Mouse (Mus musculus) CH12F3 (cell line): ENCODE data around the gene Mycn.

Experiments used
- in situ Hi-C: fragments of 300-500 bp; cut with MboI; formaldehyde crosslinking; loops from 2 replicates; pipeline ENCODE4 v1.14.3; 2020; ENCODE audit warnings: low sequenced_read_pairs

Gene Mycn

DNA sequence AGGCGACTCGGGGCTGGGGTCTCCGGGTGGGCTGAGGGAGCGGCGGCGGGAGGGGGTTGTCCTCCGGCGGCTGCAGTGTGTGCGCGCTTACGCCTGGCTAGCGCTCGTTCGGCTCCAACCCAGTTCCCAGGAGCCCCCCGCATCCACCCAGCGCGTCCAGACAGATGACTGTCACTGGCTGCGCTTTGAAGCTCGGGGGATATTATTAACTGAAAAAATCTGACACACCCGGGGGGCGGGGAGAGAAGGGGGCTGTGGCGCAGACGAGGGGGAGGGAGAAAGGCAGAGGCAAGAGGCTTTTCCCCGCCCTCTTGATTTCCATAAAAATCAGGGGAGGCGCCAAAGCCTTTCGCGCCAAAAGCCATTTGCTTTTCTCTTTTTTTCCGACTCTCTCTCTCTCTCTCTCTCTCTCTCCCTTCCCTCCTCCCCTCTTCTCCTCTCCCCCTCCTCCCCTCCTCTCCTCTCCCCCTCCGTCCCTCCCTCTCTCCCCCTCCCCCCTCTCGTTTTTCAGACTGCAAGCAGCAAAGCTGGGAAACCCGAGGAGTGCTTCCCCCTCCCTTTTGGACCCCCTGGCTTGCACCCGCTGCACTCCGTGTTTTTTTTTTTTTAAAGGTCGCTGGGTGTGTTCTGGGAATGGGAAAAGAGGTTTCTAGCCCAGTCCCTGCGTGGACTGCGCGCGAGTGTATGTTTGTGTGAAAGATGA is at the start of gene Mycn:
TSS of gene Mycn (minus strand) at position 254 of the 703 bp plus-strand sequence.
- in situ Hi-C loops: no loop called here

DNA sequence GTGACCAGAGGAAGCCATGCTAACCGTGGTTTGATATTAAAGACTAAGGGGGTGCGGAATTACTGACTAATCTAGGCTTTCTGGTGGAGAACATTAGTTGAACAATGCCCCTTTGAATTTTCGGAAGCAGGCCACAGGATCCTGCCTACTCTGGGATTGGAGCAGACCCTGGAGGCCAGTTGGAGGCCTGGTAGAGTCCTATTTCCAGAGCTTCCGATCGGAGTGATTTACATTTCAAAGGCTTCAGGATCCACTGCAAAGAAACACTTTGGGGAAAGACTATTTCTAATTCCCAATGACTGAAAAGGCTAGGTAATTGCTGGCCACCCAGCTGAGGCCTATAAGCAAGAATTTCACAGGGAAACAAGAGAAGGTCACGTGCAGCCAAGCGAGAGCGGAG is 45.7 kb upstream of the Mycn start:
- in situ Hi-C loops: no loop called here

DNA sequence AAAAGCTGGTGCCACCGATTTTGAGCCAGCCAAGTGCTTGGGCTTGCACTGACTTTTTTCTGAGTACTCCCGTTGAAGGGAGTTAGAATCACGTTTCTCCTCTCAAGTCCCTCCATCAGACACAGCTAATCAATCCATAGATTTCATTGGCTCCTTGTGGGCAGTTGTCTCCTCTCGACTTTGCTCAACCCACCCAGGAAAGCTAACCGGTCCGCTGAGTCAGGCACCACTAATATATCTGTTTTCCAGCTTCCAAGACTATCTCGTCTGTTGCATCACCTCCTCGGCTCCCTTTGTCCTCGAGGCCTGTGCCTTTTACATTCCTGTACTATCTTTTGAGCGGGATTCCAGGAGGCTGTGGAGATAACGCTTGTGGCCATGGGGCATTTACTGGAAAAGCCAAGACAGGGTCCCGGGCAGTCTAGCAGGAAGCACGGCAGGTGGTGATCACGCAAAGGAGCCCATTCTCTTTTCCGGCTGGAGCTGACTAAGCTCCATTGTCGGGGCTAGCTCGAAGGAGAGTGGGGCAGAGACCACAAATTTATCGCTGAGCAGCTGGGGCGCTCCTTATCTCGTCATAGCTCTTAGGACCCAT is 45.0 kb upstream of the Mycn start:
- in situ Hi-C loops: no loop called here

DNA sequence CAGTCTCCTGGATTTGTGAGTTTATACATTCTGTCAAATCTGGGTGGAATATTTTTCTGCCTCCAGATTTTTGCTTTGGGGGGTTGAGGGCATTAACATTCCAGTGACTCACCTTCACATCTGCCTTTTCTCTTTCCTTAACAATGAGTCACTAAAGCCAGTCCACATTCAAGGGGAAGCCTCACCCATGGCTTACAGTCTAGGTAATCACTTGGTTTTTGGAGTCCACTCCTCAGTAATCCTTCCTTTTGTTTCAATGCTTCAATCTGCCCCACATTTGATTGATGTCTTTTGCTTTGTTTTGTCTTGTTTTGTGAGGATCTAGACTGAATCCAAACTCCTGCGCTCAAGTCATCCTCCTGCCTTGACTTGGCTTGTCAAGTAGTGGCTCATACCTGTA is 41.3 kb upstream of the Mycn start:
- in situ Hi-C loops: no loop called here

DNA sequence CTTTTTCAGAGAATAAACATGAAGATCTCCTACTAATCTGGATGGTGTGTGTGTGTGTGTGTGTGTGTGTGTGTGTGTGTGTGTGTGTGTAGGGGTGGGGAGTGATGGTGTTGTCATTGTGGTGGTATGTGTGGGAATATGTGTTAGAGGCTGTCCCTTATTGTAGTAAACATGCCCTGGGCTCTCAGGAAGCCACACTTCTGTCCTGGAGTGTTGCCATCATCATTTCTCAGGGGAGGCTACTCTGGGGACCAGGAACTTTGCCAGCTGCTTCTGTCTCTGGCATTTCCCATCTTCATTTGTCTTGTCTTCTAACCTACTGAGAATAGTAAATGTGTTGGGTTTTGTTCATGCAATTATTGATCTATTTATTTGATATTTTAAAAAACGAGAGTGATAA is 33.7 kb upstream of the Mycn start:
- in situ Hi-C loops: no loop called here

DNA sequence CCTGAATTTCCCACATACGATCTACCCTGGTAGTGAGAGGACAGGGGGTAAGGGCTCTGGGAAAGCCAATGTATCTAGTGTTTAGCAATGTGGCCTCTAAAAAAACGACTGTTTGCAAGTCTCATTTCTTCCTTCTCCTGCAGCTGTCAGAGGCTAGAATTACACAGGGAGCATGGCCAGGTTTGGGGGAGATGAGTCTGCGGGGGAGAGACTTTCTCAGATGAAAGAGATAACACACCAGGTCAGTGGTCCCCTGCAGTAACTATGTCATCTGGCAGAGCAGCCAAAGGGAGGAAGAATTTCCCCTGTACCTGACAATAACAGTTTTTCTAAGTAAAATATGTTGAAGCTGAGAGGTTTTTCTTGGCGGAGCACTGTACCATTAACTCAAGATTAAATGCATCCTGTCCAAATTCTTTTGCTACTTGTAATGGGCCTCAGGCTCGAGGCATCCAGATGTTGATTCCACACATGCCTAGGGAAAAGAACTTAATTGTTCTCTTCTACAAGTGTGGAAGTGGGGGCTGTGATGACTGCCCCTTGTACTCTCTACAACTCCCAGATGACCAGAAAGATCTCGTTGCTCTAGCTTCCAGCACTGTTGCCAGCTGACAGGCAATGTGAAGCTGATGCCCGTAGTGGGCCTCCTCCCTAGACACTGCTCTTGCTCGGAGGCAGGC is 31.2 kb upstream of the Mycn start:
- in situ Hi-C loops: no loop called here

GRCm38 (mm10) chr12:12967946-12968345 is 26.2 kb upstream of the Mycn start:
- in situ Hi-C loops: no loop called here

DNA sequence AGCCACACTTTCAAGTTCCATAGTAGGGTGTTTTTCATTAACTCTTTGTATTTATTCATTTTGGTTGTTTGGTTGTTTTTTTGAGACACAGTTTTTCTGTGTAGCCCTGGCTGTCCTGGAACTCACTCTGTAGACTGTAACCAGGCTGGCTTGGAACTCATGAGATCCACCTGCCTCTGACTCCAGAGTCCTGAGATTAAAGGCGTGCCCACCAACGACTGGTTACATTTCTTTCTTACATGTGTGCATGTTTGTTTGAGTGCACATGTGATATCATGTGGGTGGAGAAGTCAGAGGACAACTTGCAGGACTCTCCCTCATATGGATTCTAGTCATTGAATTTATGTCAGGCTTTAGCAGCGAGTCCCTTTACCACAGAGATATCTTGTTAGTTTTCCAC is 23.1 kb upstream of the Mycn start:
- in situ Hi-C loops: no loop called here

- in situ Hi-C loops: no loop called here
These were observed 5.9 kb upstream of the Mycn start for GRCm38 (mm10) chr12:12947606-12948005.

GRCm38 (mm10) chr12:12943288-12943687 is 1.6 kb upstream of the Mycn start:
- in situ Hi-C loops: no loop called here

DNA sequence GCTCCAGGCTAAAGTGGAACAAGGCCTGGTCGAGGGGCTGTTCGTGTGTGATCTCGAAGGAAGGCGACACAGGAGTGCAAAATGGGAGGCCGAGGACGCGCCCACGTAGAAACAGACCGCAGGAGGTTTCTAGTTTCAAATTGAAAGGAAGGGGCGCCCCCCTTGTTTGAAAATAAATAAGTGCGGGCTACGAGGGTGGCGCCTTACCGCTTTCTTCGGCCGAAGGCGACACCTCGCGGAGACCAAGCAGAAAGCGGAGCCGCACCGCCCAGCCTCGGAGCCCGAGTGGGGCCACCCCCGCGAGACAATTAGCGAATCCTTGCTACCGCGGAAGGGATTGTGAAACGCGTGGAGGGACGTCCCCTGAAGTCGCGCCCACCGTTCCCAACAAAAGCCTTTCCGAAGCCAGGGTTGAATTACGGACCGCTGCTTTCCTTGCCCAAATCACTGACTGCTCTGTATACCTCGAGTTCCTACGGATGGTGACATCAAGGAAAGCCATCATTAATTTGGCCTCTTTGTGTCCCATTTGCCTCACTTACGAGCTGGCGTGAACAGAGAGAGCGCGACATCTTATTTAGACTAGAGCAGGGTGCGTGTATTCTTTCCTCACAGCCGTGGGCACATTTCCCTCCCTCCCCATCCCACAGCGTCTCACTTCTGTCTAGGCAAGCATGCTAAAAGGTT is 793 bp upstream of the Mycn start:
- in situ Hi-C loops: no loop called here

DNA sequence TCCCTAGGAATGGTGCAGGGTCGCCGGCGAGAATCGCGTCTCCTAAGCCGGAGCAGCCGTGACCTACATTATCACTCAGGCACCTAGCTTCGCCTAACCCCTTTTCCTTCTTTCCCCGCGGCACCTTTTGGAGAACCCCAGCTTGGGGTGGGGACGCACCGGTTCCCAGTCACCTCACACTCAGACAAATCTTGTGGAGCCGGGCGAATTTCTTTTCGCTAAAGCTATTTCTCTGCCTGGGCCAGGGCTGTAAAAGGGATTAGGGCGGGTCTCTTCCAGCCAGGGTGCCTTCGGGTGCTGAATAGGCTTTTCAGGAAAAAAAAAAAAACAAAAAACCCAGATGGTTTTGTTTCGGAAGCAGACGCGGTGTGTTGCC is 597 bp downstream of the Mycn start:
- in situ Hi-C loops: no loop called here

- in situ Hi-C loops: no loop called here
These were observed 1.1 kb downstream of the Mycn start for GRCm38 (mm10) chr12:12940466-12941128.

- in situ Hi-C loops: no loop called here
These were observed 1.9 kb downstream of the Mycn start for GRCm38 (mm10) chr12:12939581-12940465.

DNA sequence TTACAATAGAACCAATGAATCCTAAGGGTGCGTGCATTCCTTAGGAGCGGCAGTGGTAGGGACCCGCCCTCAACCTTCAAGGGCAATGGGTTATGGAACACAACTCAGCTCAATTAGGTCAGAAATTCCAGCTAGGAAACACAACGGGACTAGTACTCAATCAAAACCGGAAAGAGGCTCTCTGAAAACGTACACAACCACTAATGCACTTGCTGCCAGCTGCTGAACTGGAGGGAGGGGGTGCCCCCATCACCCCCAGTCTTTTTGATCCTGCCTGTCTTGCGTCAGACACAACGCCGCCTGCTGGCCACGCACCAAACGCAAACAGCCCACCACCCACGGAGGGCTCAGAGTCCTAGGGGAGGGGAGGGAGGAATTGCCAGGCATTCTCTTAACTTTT is 2.9 kb downstream of the Mycn start:
- in situ Hi-C loops: no loop called here

DNA sequence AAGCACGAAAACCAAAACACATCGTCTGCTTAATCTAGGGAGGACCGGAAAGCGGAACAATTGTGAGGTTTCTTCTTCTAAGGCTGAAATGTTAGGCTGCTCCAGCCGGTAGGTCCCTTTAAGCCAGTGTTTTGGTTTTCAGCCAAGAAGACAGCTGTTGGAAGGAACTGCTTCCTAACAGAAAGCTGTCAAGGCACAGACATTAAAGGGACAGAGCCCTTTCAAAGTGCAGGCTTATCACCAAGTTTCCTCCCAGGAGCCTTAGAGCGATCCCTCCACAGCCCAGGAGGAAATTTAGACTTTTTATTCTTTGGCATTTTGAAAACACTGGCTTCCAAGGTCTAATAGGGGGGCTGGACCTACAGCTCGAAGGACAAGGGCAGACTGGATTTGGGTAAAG is 3.4 kb downstream of the Mycn start:
- in situ Hi-C loops: no loop called here

DNA sequence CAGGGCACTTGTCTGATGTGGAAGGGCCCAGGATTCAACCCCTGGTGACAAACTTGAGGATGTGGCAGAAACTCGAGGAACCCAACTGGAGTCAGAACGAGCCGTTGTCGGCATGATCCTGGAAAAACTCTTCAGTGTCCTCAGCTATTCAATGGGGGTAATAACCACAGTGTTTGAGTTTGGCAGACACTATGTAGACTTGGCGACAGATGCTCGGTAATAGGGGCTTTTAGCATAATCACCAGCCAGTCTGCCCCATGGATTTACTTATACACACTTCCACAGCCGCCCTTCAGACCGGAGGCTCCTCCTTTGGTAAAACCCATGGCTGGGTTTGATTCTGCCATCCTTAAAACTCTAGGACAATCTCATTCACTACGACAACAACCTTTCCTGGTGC is 4.0 kb downstream of the Mycn start:
- in situ Hi-C loops: no loop called here

- in situ Hi-C loops: no loop called here
These were observed 4.6 kb downstream of the Mycn start for GRCm38 (mm10) chr12:12937088-12937487.

DNA sequence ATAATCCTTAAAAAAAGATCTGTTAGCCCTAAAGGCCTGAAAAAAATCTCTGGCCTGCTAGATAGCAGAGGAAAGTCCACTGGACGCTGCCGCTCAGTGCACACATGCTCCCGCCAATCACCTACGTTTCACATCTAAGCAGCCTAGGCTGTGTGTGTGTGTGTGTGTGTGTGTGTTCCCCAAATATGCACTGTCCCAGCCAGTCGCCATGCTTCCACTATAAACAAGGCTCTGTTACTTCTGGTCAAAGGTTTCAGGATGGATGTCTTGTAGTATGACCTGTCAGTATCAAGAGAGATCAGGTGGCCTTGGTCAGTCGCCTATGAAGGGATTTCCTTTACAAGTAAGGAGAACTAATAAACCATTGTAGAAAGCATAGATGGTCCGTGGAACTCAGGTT is 9.5 kb downstream of the Mycn start:
- in situ Hi-C loops: no loop called here

DNA sequence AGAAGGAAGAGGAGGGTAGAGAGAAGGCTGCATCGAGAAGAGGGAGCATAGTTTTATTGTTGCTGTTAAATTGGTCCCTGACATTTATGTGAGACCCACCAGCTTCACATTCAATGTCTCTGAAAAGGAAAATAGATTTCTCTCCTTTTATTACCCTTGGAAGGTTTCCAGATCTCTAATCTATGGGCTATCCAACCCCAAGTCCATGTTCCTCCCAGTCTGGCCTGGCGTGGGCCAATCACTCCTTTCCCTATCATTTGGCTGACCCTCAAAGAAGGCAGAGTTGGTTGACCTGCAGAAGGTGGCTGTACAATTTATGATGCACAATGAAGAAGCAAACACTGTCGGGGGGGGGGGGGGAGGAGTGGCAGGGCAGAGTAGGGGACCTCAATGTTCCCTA is 13.5 kb downstream of the Mycn start:
- in situ Hi-C loops: no loop called here
